Mouse (Mus musculus) bone marrow macrophage, adult 2 months (primary cell): ENCODE results near the gene Mpp6.

Source experiments
- CTCF ChIP-seq: IDR thresholded peaks from 2 replicates; pipeline ENCODE4 v1.5.1; 2012; ENCODE audit warnings: low read depth, mild to moderate bottlenecking, low read length, moderate library complexity
- POLR2A ChIP-seq: IDR thresholded peaks from 2 replicates; pipeline ENCODE4 v1.6.1; 2012; ENCODE audit warnings: mild to moderate bottlenecking, low read depth, low read length, borderline replicate concordance

DNA sequence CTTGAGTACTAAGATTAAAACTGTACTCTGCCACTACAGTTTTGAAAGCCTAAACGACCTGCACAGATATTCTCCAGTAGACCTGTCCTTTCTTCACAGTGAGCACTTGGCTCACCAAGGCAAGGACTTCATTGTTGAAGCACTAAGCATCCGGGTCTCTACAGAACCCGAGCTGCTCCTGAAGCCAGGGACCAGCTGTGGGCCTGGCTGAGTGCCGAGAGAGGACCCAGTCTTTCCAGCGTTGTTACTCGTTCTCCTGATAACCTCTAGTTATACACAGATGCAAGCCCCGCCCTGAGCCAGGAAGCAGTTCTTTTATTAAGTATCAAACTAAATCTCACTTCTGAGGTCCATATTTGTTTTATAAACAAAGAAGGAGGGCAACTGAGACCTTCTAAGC lies 19.8 kb upstream of the Mpp6 start:
- TF ChIP-seq CTCF (no peak), POLR2A (no peak)
